Mouse (Mus musculus) lung, embryonic 15.5 days (tissue): ENCODE measurements around the gene Fam219a. TPM values are rescaled to one million over a fixed set of nuclear protein-coding genes. Genes with fewer than 3 reads are reported as not detected.

Source experiments
- ATAC-seq: fragments of 200-750 bp; cut with Nextera tagmentation; 2 replicates; pipeline ENCODE4 v1.8.0; 2017; ENCODE audit warnings: moderate number of reproducible peaks, borderline replicate concordance; ENCODE audit not compliant: low FRiP score, low TSS enrichment; ENCODE audit errors: extremely low read depth
- H3K27ac ChIP-seq: fragments of 300-500 bp; sonication (generic); 2 replicates; pipeline ENCODE4 v1.5.1; 2015; ENCODE audit warnings: moderate library complexity, mild to moderate bottlenecking, inconsistent platforms
- H3K27me3 ChIP-seq: fragments of 300-500 bp; sonication (generic); 2 replicates; pipeline ENCODE4 v1.6.1; 2015; ENCODE audit warnings: inconsistent platforms
- H3K36me3 ChIP-seq: fragments of 300-500 bp; sonication (generic); 2 replicates; pipeline ENCODE4 v1.6.1; 2015; ENCODE audit warnings: inconsistent platforms
- H3K4me1 ChIP-seq: fragments of 300-500 bp; sonication (generic); 2 replicates; pipeline ENCODE4 v1.6.1; 2015; ENCODE audit warnings: inconsistent platforms
- H3K4me2 ChIP-seq: fragments of 300-500 bp; sonication (generic); 2 replicates; pipeline ENCODE4 v1.6.1; 2015; ENCODE audit warnings: inconsistent platforms, mild to moderate bottlenecking, moderate library complexity
- H3K4me3 ChIP-seq: fragments of 300-500 bp; sonication (generic); 2 replicates; pipeline ENCODE4 v1.5.1; 2015; ENCODE audit warnings: mild to moderate bottlenecking, inconsistent platforms
- H3K9ac ChIP-seq: fragments of 300-500 bp; sonication (generic); 2 replicates; pipeline ENCODE4 v1.6.1; 2015; ENCODE audit warnings: inconsistent platforms
- H3K9me3 ChIP-seq: fragments of 300-500 bp; sonication (generic); 2 replicates; pipeline ENCODE4 v1.6.1; 2016; ENCODE audit warnings: inconsistent platforms
- WGBS: fragments of 180-500 bp; shearing (Covaris S2); methylation state at CpG from one replicate; pipeline ENCODE4 v1.1.7; 2015; 5-methylcytosine and 5-hydroxymethylcytosine counted together
- polyA plus RNA-seq: library from polyadenylated mRNA; unstranded; fragments of >200 nt; fragmentation: Nextera tagmentation; extraction: Ambion mirVana; gene quantifications from 2 replicates; pipeline ENCODE4 v1.2.1, GENCODE M21; 2015

The Fam219a gene
- polyA plus RNA-seq, 1 experiment from 2014 or later = 2.2 TPM

GRCm38 (mm10) chr4:41547086-41547485, 22.3 kb downstream of the Fam219a start:
- no peak overlapping the region for H3K4me2 ChIP-seq
- no peaks in the 10 kb centered on the region for H3K9me3 ChIP-seq
- H3K27me3 ChIP-seq = no peaks in the 10 kb centered on the region
- no peak overlapping the region for H3K9ac ChIP-seq
- no peaks in the 10 kb centered on the region for H3K4me1 ChIP-seq
- H3K27ac ChIP-seq = no peak overlapping the region
- WGBS = 71% methylated on average over 1 of the region's 1 CpGs
- no peak overlapping the region for H3K4me3 ChIP-seq
- ATAC-seq = no peak
- H3K36me3 ChIP-seq = no peaks in the 10 kb centered on the region

DNA sequence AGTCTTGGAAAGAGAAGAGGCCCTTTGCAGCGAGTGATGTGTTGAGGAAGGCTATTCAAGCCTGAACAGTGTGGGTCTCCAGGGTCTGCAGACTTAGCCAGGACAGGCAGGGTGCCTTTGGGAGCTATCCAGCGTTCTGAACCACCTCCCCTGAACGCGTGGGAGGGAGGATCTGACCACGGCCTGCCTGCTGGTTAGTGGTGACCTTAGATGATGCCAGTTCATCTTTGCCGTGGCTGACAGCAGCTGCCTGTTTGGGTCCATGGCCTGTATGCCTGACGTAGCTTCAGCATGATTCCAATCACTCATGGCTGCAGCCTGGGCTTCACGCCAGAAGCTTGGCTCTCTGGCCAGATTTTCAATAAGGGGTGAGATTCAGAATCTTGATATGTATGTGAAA, 23.4 kb downstream of the Fam219a start:
- Histone ChIP-seq H3K4me1 (no peaks in the 10 kb centered on the region), H3K36me3 (no peaks in the 10 kb centered on the region), H3K9ac (no peak overlapping the region), H3K27me3 (no peaks in the 10 kb centered on the region), H3K27ac (no peak overlapping the region), H3K4me3 (no peak overlapping the region), H3K4me2 (no peak overlapping the region), H3K9me3 (no peaks in the 10 kb centered on the region)
- peak; percentile 31; the same call in 1 of the 2 replicates for ATAC-seq
- 10% methylated on average over 8 of the region's 8 CpGs for WGBS

DNA sequence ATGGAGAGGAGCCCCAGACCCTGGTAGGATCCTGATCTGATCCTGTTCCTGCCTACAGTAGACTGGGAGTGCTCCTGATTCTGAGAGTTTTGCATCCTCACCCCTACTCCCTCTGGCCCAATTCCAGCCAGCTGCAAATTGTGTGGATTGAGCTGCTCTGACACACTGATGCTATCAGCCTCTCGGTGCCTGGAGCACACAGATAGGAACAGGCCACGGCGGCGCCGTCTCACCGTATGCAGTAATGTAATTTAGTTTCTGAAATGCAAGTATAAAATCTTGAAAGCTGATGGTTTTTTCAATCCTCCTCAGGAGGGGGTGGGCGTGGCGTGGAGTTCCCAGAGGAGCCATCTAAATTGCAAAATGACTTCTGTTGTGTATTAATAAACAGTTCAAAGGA, 27.2 kb downstream of the Fam219a start:
- no peaks in the 10 kb centered on the region for H3K4me1 ChIP-seq
- ATAC-seq = no peak
- no peak overlapping the region for H3K4me3 ChIP-seq
- WGBS = 65% methylated on average over 8 of the region's 8 CpGs
- H3K9me3 ChIP-seq = no peaks in the 10 kb centered on the region
- H3K4me2 ChIP-seq = no peak overlapping the region
- H3K27ac ChIP-seq = no peak overlapping the region
- H3K36me3 ChIP-seq = no peaks in the 10 kb centered on the region
- H3K27me3 ChIP-seq = no peaks in the 10 kb centered on the region
- H3K9ac ChIP-seq = no peak overlapping the region

GRCm38 (mm10) chr4:41534866-41535265, 34.5 kb downstream of the Fam219a start:
- no peaks in the 10 kb centered on the region for H3K36me3 ChIP-seq
- no peaks in the 10 kb centered on the region for H3K4me1 ChIP-seq
- ATAC-seq = no peak
- H3K9ac ChIP-seq = no peak overlapping the region
- no peak overlapping the region for H3K4me2 ChIP-seq
- H3K27me3 ChIP-seq = no peaks in the 10 kb centered on the region
- no peak overlapping the region for H3K4me3 ChIP-seq
- H3K27ac ChIP-seq = no peak overlapping the region
- WGBS = 66% methylated on average over 5 of the region's 5 CpGs
- no peaks in the 10 kb centered on the region for H3K9me3 ChIP-seq

DNA sequence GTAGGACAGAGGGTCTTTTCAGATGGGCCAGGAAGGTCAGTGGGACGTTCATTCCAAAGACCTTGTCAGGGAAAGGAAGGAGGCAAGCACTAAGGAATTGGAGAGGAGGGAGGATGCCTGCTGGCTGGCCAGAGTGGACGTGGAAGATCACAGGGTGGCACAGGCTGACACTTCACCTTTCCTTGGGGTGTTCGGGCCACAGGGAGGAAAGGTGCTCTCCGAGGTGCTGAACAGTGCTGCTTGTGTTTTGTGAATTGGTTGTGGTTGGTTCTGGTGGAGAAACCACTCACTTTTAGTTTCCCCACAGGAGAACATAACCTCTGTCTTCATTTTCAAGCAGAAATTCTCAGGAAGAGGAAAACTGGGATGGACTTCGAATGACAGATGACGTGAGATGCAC, 36.9 kb downstream of the Fam219a start:
- Histone ChIP-seq H3K27me3 (no peaks in the 10 kb centered on the region), H3K36me3 (no peaks in the 10 kb centered on the region), H3K9ac (no peak overlapping the region), H3K27ac (no peak overlapping the region), H3K9me3 (no peaks in the 10 kb centered on the region), H3K4me2 (no peak overlapping the region), H3K4me3 (no peak overlapping the region), H3K4me1 (peaks cover 7% of the 10 kb centered on the region; the same call in 1 of the 2 replicates)
- 19% methylated on average over 6 of the region's 6 CpGs for WGBS
- no peak for ATAC-seq

- no peak for ATAC-seq
- Histone ChIP-seq H3K27ac (no peak overlapping the region), H3K4me2 (no peak overlapping the region), H3K36me3 (no peaks in the 10 kb centered on the region), H3K9ac (no peak overlapping the region), H3K4me3 (no peak overlapping the region), H3K27me3 (no peaks in the 10 kb centered on the region; the same call in 1 of the 2 replicates), H3K4me1 (peaks cover 7% of the 10 kb centered on the region; the same call in 1 of the 2 replicates), H3K9me3 (no peaks in the 10 kb centered on the region)
- WGBS = 14% methylated on average over 8 of the region's 8 CpGs
Observed at GRCm38 (mm10) chr4:41527996-41528395, 41.3 kb downstream of the Fam219a start.

GRCm38 (mm10) chr4:41527076-41527475, 42.3 kb downstream of the Fam219a start:
- Histone ChIP-seq H3K4me1 (peaks cover 11% of the 10 kb centered on the region; the same call in 1 of the 2 replicates), H3K9ac (no peak overlapping the region), H3K27ac (no peak overlapping the region), H3K4me2 (no peak overlapping the region), H3K4me3 (no peak overlapping the region), H3K9me3 (no peaks in the 10 kb centered on the region), H3K36me3 (no peaks in the 10 kb centered on the region), H3K27me3 (no peaks in the 10 kb centered on the region; the same call in 1 of the 2 replicates)
- 49% methylated on average over 13 of the region's 13 CpGs for WGBS
- no peak for ATAC-seq

DNA sequence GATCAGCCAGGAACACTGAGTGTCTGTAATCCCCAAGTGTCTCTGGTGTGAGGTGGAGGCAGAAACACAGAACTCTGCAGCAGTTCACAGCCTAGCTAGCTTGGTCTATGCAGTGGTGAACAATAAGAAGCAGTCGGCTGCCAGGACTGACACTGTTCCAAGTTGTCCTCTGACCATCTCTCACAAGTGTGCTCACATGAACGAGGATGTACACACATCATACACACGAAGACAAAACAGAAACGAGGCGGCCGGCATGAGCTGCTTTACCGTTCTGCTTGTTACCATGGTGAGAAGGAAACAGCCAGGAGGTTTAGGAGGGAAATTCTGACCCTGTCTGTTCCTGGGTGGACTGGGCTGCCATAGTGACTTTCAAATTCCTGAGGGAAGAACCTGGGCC, 42.8 kb downstream of the Fam219a start:
- Histone ChIP-seq H3K4me2 (no peak overlapping the region), H3K27ac (no peak overlapping the region), H3K4me3 (no peak overlapping the region), H3K4me1 (peaks cover 11% of the 10 kb centered on the region; the same call in 1 of the 2 replicates), H3K27me3 (no peaks in the 10 kb centered on the region; the same call in 1 of the 2 replicates), H3K9me3 (no peaks in the 10 kb centered on the region), H3K36me3 (no peaks in the 10 kb centered on the region), H3K9ac (no peak overlapping the region)
- ATAC-seq = no peak
- 60% methylated on average over 7 of the region's 7 CpGs for WGBS

DNA sequence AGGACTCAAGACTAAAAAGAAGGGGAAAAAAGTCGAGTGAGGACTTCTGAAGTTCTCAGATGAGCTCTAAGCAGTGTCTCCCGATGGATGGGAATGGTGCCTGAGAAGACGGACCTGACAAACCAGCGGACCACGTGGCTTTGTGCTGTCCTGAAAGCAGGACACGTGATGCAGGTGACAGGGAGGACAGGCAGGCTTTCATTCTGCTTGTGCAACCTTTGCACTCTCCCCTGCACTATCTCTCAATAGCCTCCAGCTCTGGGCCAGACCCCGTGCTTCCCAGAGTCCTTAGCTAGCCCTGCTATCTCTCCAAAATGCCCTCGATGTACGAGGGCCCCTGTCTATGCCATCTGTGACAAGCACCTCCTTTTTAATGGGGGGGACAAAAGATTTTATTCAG, 44.5 kb downstream of the Fam219a start:
- ATAC-seq = no peak
- peaks cover 11% of the 10 kb centered on the region; the same call in 1 of the 2 replicates for H3K4me1 ChIP-seq
- WGBS = 71% methylated on average over 9 of the region's 9 CpGs
- no peaks in the 10 kb centered on the region for H3K9me3 ChIP-seq
- no peaks in the 10 kb centered on the region; the same call in 1 of the 2 replicates for H3K27me3 ChIP-seq
- H3K9ac ChIP-seq = no peak overlapping the region
- H3K27ac ChIP-seq = no peak overlapping the region
- no peaks in the 10 kb centered on the region for H3K36me3 ChIP-seq
- H3K4me3 ChIP-seq = no peak overlapping the region
- H3K4me2 ChIP-seq = no peak overlapping the region

DNA sequence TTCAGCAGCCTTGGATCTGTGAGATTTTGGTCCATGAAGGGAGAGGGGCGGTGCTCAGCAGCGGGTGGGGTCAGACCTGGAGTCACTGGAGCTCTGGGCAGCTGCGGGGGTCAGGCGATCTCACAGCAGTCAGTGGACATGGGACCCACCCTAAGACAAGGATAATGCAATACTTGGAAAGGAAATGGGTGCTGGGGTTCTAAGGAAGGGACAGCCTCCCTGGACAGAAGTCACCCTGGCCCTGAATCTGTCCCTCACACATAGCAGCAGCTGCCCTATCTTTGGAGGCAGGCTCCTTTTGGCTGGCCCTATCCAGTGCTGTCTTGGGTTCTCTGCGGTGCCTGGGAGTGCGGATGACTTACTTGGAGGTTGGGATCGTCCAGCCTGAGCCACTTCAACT, 45.5 kb downstream of the Fam219a start:
- ATAC-seq = no peak
- Histone ChIP-seq H3K9ac (no peak overlapping the region), H3K4me2 (no peak overlapping the region), H3K4me3 (no peak overlapping the region), H3K9me3 (no peaks in the 10 kb centered on the region), H3K36me3 (no peaks in the 10 kb centered on the region), H3K27ac (no peak overlapping the region), H3K4me1 (peaks cover 8% of the 10 kb centered on the region; the same call in 1 of the 2 replicates), H3K27me3 (no peaks in the 10 kb centered on the region; the same call in 1 of the 2 replicates)
- 70% methylated on average over 7 of the region's 7 CpGs for WGBS

DNA sequence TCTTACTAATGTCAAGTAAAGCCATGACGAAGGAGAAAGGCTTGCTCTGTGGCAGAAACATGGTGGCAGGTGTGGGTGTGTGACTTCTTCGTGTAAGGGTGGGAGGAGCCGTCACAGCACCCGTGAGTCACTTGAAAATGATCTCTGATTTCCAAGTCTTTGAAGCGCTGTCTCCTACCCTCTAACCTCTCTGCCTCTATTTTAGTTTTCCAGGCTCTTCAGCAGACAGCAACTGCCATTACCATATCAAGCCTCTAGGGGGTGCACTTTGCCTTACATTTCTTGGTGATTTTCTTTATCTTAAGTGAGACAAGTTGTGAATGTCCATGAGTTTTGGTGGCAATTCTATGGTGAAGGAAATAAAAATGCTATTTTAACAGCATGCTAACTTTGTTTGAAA, 46.5 kb downstream of the Fam219a start:
- no peak for ATAC-seq
- Histone ChIP-seq H3K36me3 (no peaks in the 10 kb centered on the region), H3K4me3 (no peak overlapping the region), H3K27me3 (no peaks in the 10 kb centered on the region; the same call in 1 of the 2 replicates), H3K4me2 (no peak overlapping the region), H3K4me1 (0 out of 2 replicates have a peak, but pooled peaks cover 4% of the 10 kb centered on the region), H3K9ac (no peak overlapping the region), H3K27ac (no peak overlapping the region), H3K9me3 (no peaks in the 10 kb centered on the region)
- WGBS = 42% methylated on average over 5 of the region's 5 CpGs

DNA sequence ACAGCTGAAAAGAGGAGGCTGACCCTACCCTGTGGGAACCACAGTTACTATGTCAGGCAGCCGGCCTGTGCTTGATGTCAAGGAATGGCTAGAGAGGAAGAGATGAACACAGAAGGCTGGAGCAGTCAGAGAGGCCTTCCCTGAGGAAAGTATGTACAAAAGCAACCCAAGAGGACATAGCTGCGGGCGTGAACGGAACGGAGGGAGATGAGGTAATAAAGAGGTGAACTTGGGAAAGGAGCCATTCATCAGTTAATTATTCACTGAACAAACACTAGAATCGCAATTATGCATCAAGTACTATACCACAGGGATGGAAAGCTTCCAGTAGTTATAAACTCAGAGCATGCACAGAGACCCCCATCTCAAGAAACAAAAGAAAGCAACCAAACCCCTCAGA, 47.2 kb downstream of the Fam219a start:
- no peak overlapping the region for H3K4me2 ChIP-seq
- no peak overlapping the region for H3K27ac ChIP-seq
- no peaks in the 10 kb centered on the region for H3K9me3 ChIP-seq
- no peaks in the 10 kb centered on the region for H3K36me3 ChIP-seq
- H3K4me3 ChIP-seq = no peak overlapping the region
- 0 out of 2 replicates have a peak, but pooled peaks cover 4% of the 10 kb centered on the region for H3K4me1 ChIP-seq
- no peaks in the 10 kb centered on the region; the same call in 1 of the 2 replicates for H3K27me3 ChIP-seq
- no peak overlapping the region for H3K9ac ChIP-seq
- no peak for ATAC-seq
- WGBS = 54% methylated on average over 6 of the region's 6 CpGs

GRCm38 (mm10) chr4:41520641-41521040, 48.7 kb downstream of the Fam219a start:
- no peak overlapping the region for H3K4me3 ChIP-seq
- H3K4me1 ChIP-seq = 0 out of 2 replicates have a peak, but pooled peaks cover 4% of the 10 kb centered on the region
- no peaks in the 10 kb centered on the region; the same call in 1 of the 2 replicates for H3K27me3 ChIP-seq
- no peaks in the 10 kb centered on the region for H3K36me3 ChIP-seq
- no peak overlapping the region for H3K9ac ChIP-seq
- no peak for ATAC-seq
- no peaks in the 10 kb centered on the region for H3K9me3 ChIP-seq
- WGBS = 34% methylated on average over 14 of the region's 14 CpGs
- H3K27ac ChIP-seq = no peak overlapping the region
- H3K4me2 ChIP-seq = no peak overlapping the region
